Mouse (Mus musculus): ENCODE measurements at regions not wholly inside any gene's neighbourhood (a gene's known extent, or its start where the extent isn't known, plus 50 kb on each side); places are given as distances from the start of the nearest gene placed in this dataset.
A peak's percentile ranks its signal among the peaks of the same experiment; 100 is the strongest.

GRCm38 (mm10) chr13:71653939-71654467 is 309.5 kb downstream of the Irx1 start:
- no peak for DNase-seq (ENCODE audit: low spot score in 2 of 2)

DNA sequence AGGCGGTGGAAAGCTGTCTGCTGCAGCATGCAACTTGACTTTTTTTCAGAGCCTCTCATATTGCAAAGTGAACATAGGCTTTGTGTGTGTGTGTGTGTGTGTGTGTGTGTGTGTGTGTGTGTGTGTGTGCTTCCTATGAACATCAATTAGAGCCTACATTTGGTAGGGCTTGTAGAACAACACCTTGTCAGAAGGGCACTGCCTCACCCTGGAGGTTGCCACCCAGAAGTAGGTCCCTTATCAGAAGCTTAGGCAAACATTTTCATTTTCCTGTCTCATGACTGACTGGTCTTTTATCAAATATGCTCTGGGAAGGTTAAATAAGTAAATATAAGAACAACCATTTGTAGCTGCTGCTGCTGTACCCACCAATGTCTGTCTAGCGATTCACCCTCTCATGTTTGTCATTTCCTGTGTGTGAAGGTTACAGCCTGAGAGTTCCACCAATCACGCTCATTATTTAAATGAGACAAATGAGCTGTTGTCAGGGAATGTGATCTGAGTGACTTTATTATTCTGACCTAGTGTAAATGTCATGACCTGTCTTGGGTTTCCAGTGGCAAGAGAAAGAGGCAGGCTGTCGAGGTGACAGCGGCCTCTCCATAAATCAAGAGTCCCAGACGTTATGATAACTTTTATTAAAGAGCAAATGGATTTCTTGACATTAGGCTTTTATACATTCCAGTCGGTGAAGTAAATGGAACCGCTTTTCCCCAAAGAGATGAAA is 310.1 kb downstream of the Irx1 start:
- no peak for DNase-seq (ENCODE audit: low spot score in 2 of 2)

DNA sequence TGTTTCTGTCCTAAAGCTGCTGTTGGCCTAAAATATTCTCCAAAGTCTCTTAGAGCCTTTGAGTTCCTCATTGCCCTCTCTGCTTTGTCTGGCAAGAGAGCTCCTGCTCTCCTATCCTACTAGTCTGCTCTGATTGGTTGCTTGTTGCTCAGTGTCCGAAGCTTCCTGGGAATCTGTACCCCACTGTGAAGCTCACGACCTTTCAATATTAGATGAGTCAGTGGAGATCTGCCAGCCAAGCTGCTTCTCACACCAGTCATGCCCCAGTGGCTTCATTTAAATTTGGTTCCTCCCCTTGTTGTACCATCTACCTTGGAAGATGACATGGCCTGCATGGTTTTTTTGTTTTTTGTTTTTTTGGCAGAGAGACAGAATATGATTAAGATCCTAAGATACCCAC is 313.6 kb downstream of the Irx1 start:
- no peak for DNase-seq (ENCODE audit: low spot score in 2 of 2)

GRCm38 (mm10) chr13:71649031-71649430 is 314.5 kb downstream of the Irx1 start:
- no peak for DNase-seq (ENCODE audit: low spot score in 2 of 2)

GRCm38 (mm10) chr13:71631447-71631846 is 332.1 kb downstream of the Irx1 start:
- DNase-seq (ENCODE audit: low spot score in 2 of 2), result no peak

GRCm38 (mm10) chr13:71617198-71617597 is 346.3 kb downstream of the Irx1 start:
- no peak for DNase-seq (ENCODE audit: low spot score in 2 of 2)

DNA sequence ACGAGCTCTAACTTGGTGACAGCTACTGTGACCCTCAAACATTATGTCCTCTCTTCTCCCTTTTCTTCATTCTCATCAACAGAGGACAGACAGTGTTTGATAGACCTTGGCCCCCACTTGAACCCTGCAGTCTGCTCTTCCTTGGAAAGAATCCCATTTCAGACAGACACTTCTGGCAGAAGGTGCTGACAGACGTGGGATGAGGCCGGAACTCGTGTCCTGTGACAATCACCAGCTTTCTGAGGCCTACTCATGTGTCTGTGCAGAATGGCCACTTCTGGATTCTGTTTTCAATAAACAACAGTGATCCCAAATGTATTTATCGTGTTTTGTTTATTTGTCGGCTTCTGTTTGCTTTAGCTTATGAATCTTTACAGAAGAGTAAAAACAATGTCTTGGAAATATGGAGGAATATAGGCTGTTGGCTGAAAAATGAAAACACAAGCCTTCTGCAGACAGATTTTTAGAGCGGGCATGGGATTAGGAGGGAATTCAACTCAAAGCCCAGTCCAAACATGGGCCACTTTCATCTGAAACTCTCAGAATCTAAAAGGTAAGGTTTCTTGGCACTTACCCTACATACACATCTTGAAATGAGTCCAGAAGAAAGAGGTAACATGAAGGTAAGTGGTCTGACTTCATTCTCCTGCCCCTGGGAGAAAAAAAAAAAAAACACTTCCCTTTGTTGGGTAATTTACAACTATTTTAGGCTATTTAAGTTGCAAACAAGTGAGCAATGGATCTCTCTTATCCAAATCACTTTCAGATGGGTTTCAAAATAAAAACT is 350.9 kb downstream of the Irx1 start:
- DNase-seq (ENCODE audit: low spot score in 2 of 2), result no peak

GRCm38 (mm10) chr13:71582486-71582885 is 381.0 kb downstream of the Irx1 start:
- no peak for DNase-seq (ENCODE audit: low spot score in 2 of 2)

GRCm38 (mm10) chr13:71565895-71566294 is 397.6 kb downstream of the Irx1 start:
- DNase-seq (ENCODE audit: low spot score in 2 of 2), result no peak

- no peak for DNase-seq (ENCODE audit: low spot score in 2 of 2)
Observed at GRCm38 (mm10) chr13:71565388-71565787, 398.1 kb downstream of the Irx1 start.

DNA sequence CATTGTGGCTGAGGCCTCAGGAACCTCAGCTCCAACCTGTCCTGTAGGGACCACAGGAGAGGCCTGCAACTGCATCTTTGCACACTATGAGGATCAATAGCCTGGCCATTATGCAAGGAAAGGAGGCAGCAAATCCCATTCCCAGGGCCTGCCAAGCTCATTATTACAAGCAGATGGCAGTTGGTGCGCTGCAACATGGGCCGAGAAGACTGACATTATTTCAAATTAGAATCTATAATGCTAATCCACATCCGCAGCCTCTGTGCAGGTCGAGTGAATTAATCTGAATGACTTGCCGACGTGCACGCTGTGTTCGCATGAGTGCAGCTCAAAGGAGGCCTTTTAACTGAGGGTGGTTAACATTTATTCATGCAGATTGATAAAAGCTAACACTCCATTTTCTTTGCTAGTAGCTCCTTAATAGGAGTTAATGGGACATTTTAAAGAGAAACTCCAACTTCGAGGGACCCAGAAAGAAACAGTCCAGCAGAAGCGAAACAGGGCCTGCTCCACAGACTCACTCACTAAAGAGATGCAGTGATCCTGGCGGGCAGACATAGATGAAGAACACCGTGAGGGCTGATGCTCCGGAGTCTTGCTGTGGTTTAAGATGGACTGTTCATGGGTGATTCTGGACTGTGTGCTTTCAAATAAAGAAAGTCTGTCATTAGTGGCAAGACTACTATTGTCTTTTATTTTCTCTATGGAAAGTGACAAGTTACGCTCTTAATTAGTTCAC is 404.9 kb downstream of the Irx1 start:
- DNase-seq (ENCODE audit: low spot score in 2 of 2), result no peak

- DNase-seq (ENCODE audit: low spot score in 2 of 2), result no peak
Observed at GRCm38 (mm10) chr13:71555471-71555870, 408.1 kb downstream of the Irx1 start.

DNA sequence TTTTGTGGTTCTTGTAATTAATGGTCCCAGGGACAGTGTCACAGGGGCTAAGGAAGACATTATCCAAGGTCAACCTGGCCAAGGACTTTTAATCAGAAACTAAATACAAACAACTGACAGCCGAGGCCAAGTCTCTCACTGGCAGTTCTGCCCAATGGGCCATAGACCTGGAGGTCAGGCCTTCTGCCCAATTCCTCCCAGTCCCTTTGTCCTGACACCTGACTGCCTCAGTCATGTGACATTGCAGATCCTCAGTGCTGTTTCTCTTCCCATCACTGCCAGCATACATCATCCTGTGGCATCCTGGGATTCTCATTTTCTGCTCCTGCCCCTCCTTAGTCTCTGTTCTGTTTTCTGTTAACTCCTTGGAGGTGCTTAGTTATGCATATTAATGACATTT is 413.4 kb downstream of the Irx1 start:
- DNase-seq (ENCODE audit: low spot score in 2 of 2), result no peak

GRCm38 (mm10) chr13:71549206-71549831 is 414.2 kb downstream of the Irx1 start:
- DNase-seq (ENCODE audit: low spot score in 2 of 2), result no peak

DNA sequence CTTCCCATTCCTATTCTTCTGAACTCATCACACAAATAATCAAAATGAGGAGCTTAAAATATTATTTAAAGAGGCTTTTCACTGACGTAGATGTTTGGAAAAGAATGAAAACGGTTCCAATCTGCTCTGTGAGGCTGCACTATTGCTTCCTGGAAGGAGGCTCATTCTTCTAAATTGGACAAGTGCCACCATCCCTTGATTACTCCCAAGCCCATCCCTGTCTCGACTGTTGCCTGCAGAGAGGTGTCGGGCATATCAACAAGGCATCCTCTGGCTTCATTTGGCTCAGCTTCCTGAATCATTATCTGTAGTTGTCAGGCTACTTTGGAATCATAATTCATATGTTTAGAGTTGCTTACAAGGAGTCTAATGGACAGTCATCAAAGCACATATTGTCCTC is 425.3 kb downstream of the Irx1 start:
- no peak for DNase-seq (ENCODE audit: low spot score in 2 of 2)

GRCm38 (mm10) chr13:71532796-71533351 is 430.6 kb downstream of the Irx1 start:
- no peak for DNase-seq (ENCODE audit: low spot score in 2 of 2)

- DNase-seq (ENCODE audit: low spot score in 2 of 2), result no peak
Observed at GRCm38 (mm10) chr13:71529397-71530122, 434.0 kb downstream of the Irx1 start.

DNA sequence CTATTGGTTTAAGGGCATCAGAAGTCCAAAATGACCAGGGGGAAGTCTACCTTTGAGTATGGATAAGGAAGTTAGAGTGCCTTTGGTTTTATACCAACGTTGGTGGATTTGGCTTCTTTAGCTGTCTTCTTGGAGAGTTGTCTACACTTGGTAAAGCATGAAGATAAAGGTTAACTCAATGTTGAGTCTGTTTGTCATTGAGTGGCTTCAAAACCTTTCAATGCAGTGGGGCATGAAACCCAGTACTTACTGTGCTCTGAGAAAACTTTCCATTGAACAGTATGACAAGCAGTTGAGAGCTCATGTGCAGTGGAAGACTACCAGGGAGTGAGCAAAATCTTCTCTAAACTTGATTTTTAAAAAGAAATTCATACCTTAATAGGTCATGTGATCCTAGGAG is 445.7 kb downstream of the Irx1 start:
- no peak for DNase-seq (ENCODE audit: low spot score in 2 of 2)

DNA sequence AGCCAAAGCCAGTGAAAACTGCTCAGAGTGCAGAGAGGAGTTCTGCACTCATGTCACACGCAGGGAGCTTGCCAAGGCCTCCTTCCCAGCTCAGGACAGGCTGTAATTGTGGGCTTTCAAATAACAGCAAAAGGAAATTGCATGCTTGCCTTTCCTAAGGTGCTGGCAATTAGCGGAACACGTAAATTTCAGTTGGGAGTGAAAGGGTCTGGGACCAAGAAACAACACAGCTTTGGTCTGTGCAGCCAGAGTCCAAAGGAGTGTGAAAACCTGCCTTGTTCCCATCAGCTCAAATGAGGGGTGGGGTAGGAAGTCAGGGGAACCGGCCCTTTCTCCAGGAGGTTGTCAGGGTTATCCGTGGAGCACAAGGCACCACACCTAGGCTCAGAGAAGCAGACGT is 450.3 kb downstream of the Irx1 start:
- DNase-seq (ENCODE audit: low spot score in 2 of 2), result no peak

DNA sequence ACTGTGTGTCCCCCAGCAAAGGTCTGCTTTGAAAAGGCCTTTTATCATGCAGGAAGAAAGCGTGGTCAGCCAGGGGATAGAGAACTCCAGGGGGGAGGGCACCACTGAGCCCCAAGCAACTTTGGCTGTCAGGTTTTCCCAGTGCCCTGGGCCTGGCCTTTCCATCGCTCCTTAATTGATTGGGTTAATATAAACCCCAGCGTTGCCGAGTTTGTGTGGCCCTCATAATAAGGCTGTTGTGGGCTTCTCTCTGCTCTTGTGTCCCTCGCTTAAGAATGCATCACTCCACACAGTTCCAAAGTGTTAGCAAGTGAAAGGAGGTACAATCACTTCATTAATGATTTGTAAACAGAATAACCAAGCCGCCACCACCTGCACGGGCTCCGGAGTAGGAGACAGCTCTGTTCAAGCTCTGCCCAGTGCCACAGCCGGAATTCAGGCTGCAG is 455.5 kb downstream of the Irx1 start:
- DNase-seq (ENCODE audit: low spot score in 2 of 2), result peak in 1 of 2 experiments; percentile 23

DNA sequence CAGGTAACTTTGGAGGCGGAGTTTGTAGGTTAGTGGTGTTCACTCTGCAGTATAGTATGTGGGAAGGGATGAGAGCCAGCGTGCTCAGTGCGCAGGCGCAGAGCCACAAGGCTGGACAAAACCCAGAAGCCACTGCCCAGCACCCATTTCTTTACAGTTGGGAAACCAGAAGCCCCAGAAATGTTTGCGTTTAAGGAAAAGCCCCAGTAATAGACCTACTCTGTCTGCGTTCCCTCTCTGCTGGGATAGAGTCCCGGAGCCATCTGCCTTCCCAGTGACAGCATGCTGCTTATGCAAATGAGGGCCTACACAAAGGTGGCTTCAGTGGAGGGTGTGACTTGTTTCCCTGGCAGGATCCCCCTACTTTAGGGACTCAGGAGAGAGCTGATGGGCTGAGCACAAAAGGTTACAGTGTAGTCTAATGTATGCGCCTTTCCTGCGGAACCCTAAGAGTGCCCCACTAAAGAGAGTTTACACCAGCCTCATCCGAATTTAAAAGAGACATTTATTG is 456.0 kb downstream of the Irx1 start:
- DNase-seq (ENCODE audit: low spot score in 2 of 2), result peak; percentile 12 to 21
